Mouse (Mus musculus) Patski (cell line): Measurements from ENCODE around the gene Daam2. TPM values are rescaled to one million over a fixed set of nuclear protein-coding genes. Genes with fewer than 3 reads are reported as not detected.

ENCODE experiments used
- ATAC-seq: fragments of 100-300 bp; one replicate; pipeline ENCODE4 v1.8.0; 2021
- CTCF ChIA-PET: fragments of 350-600 bp; sonication (Branson Sonifier 250); formaldehyde crosslinking; loops from one replicate; lab custom pipeline; 2022; ENCODE audit warnings: inconsistent platforms; lab: Charles Lee
- POLR2A ChIA-PET: fragments of 350-600 bp; sonication (Branson Sonifier 250); formaldehyde crosslinking; loops from one replicate; lab custom pipeline; 2022; ENCODE audit warnings: antibody characterized with exemption, inconsistent platforms; lab: Charles Lee
- DNase-seq: peaks from one replicate; pipeline ENCODE4 v3.0.0-alpha.2; 2011; ENCODE audit warnings: low read depth, low spot score
- H3K27me3 ChIP-seq: fragments of 371-371 bp; one replicate; pipeline ENCODE4 v1.5.1; 2021
- CTCF ChIP-seq: fragments of 100-300 bp; IDR thresholded peaks from one replicate; pipeline ENCODE4 v1.5.1; 2021
- in situ Hi-C: fragments of 300-500 bp; cut with MboI; formaldehyde crosslinking; loops from 3 replicates; pipeline ENCODE4 v1.11.1; 2018; ENCODE audit warnings: low pct_unique_long_range_greater_than_20kb, mixed read lengths
- polyA plus RNA-seq: library from polyadenylated mRNA; unstranded; gene quantifications from one replicate; pipeline ENCODE4 v1.2.3, GENCODE M21; 2021

Daam2 gene
- polyA plus RNA-seq, 1 experiment from 2014 or later: 2.4 TPM

- CTCF ChIA-PET: interaction anchor here (1.6 kb wide), 1 partner anchor 53 kb away, joined by 3 read pairs; no protein-coding TSS in a partner anchor
- POLR2A ChIA-PET: interaction anchor here (1.2 kb wide), 1 partner anchor 47 kb away, joined by 3 read pairs; no protein-coding TSS in a partner anchor
- no peak for ATAC-seq
- no peak for TF ChIP-seq CTCF
- no peaks in the 10 kb centered on the region for H3K27me3 ChIP-seq
- in situ Hi-C loops: no loop called here
- DNase-seq: no peak
These were observed 42.1 kb downstream of the Daam2 start for GRCm38 (mm10) chr17:49522002-49522401.

- TF ChIP-seq CTCF: no peak
- CTCF ChIA-PET: no interaction called here
- DNase-seq: no peak
- ATAC-seq: no peak
- no peaks in the 10 kb centered on the region for H3K27me3 ChIP-seq
- POLR2A ChIA-PET: no interaction called here
- in situ Hi-C loops: no loop called here
These were observed 43.5 kb downstream of the Daam2 start for GRCm38 (mm10) chr17:49520674-49521073.

- DNase-seq (no peak), ATAC-seq (peak; percentile 27)
- in situ Hi-C loops: no loop called here
- TF ChIP-seq CTCF: no peak
- ChIA-PET CTCF (no interaction called here), POLR2A (no interaction called here)
- H3K27me3 ChIP-seq: no peaks in the 10 kb centered on the region
These were observed 44.4 kb downstream of the Daam2 start for GRCm38 (mm10) chr17:49519576-49520247.

GRCm38 (mm10) chr17:49517091-49517490 lies 47.1 kb downstream of the Daam2 start:
- ChIA-PET POLR2A (no interaction called here), CTCF (no interaction called here)
- no peaks in the 10 kb centered on the region for H3K27me3 ChIP-seq
- DNase-seq (no peak), ATAC-seq (no peak)
- TF ChIP-seq CTCF: no peak
- in situ Hi-C loops: no loop called here

- no peak for TF ChIP-seq CTCF
- in situ Hi-C loops: no loop called here
- POLR2A ChIA-PET: interaction anchor here (0.7 to 1.2 kb wide), 2 partner anchors 12 to 23 kb away, joined by 4 to 6 read pairs; no protein-coding TSS in a partner anchor
- no peaks in the 10 kb centered on the region for H3K27me3 ChIP-seq
- no peak for ATAC-seq
- DNase-seq: no peak
- CTCF ChIA-PET: interaction anchor here (1.1 to 2.5 kb wide), 3 partner anchors 9 to 47 kb away, joined by 3 to 6 read pairs (median 3); no protein-coding TSS in a partner anchor
These were observed 48.5 kb downstream of the Daam2 start for GRCm38 (mm10) chr17:49515678-49516077.

GRCm38 (mm10) chr17:49515141-49515540 lies 49.0 kb downstream of the Daam2 start:
- CTCF ChIA-PET: interaction anchor here (1.1 to 2.5 kb wide), 3 partner anchors 10 to 46 kb away, joined by 3 to 6 read pairs (median 3); no protein-coding TSS in a partner anchor
- in situ Hi-C loops: no loop called here
- H3K27me3 ChIP-seq: no peaks in the 10 kb centered on the region
- ATAC-seq (peak; percentile 40), DNase-seq (no peak)
- TF ChIP-seq CTCF: no peak
- POLR2A ChIA-PET: interaction anchor here (0.6 to 1.2 kb wide), 2 partner anchors 11 to 38 kb away, joined by 3 to 4 read pairs; no protein-coding TSS in a partner anchor

GRCm38 (mm10) chr17:49512671-49513085 lies 51.5 kb downstream of the Daam2 start:
- peak; percentile 98 for DNase-seq
- ChIA-PET POLR2A (interaction anchor here (0.6 kb wide), 3 partner anchors 221 to 1186 kb away, joined by 3 to 6 read pairs (median 4); no protein-coding TSS in a partner anchor), CTCF (interaction anchor here (1.0 to 2.4 kb wide), 4 partner anchors 12 to 44 kb away, joined by 3 to 8 read pairs (median 4); no protein-coding TSS in a partner anchor)
- no peaks in the 10 kb centered on the region for H3K27me3 ChIP-seq
- peak; percentile 96 for ATAC-seq
- TF ChIP-seq CTCF: no peak
- in situ Hi-C loops: loop anchor here (5.0 kb wide), 1 partner anchor 35 kb away; no protein-coding TSS in a partner anchor

- CTCF ChIA-PET: interaction anchor here (1.4 kb wide), 1 partner anchor 10 kb away, joined by 3 read pairs; no protein-coding TSS in a partner anchor
- POLR2A ChIA-PET: no interaction called here
- ATAC-seq: no peak
- no peak for TF ChIP-seq CTCF
- no peaks in the 10 kb centered on the region for H3K27me3 ChIP-seq
- in situ Hi-C loops: no loop called here
- DNase-seq: no peak
These were observed 54.7 kb downstream of the Daam2 start for GRCm38 (mm10) chr17:49509431-49509830.

GRCm38 (mm10) chr17:49503246-49503900 lies 60.8 kb downstream of the Daam2 start:
- TF ChIP-seq CTCF: no peak
- POLR2A ChIA-PET: interaction anchor here (0.6 to 0.9 kb wide), 2 partner anchors 12 to 1821 kb away, joined by 3 to 4 read pairs; no protein-coding TSS in a partner anchor
- ATAC-seq (no peak), DNase-seq (no peak)
- H3K27me3 ChIP-seq: no peaks in the 10 kb centered on the region
- CTCF ChIA-PET: interaction anchor here (1.8 kb wide), 1 partner anchor 19 kb away, joined by 6 read pairs; no protein-coding TSS in a partner anchor
- in situ Hi-C loops: no loop called here

GRCm38 (mm10) chr17:49500234-49500633 lies 63.9 kb downstream of the Daam2 start:
- TF ChIP-seq CTCF: no peak
- ChIA-PET POLR2A (no interaction called here), CTCF (no interaction called here)
- ATAC-seq: no peak
- no peak for DNase-seq
- no peaks in the 10 kb centered on the region for H3K27me3 ChIP-seq
- in situ Hi-C loops: no loop called here
